Mouse (Mus musculus) CH12.LX (cell line): ENCODE data around the gene Ubxn4. TPM values are rescaled to one million over a fixed set of nuclear protein-coding genes. Genes with fewer than 3 reads are reported as not detected.
"Not testable (repeated sequence)": the region's sequence is repeated elsewhere in the genome, so short reads cannot be mapped to it uniquely, and the experiment has no call there.

ENCODE experiments used
- DNase-seq: peaks from one replicate; pipeline ENCODE4 v3.0.0-alpha.2; 2013; ENCODE audit errors: extremely low read depth
- H3K27ac ChIP-seq: 2 replicates; pipeline ENCODE4 v1.5.1; 2012; ENCODE audit warnings: low read depth, mild to moderate bottlenecking, control low read depth, moderate library complexity; ENCODE audit not compliant: insufficient read depth
- H3K27me3 ChIP-seq: replicated peaks from 2 replicates; pipeline ENCODE3; 2012; ENCODE audit warnings: inconsistent platforms
- H3K36me3 ChIP-seq, 2 experiments: replicated peaks in 1 of 2; 2 replicates each; pipeline versions ENCODE3 to v1.6.1; 2012; ENCODE audit warnings: inconsistent platforms in 1 of 2, low read length in 1 of 2, mild to moderate bottlenecking in 1 of 2, mixed read lengths in 1 of 2, moderate library complexity in 1 of 2; ENCODE audit not compliant: control insufficient read depth in 1 of 2, insufficient read depth in 1 of 2
- H3K4me1 ChIP-seq, 2 experiments: 2 replicates each; pipeline ENCODE4 v1.6.1; 2012; ENCODE audit warnings: inconsistent platforms in 1 of 2, moderate library complexity in 1 of 2; ENCODE audit not compliant: insufficient read depth in 2 of 2, control insufficient read depth in 1 of 2
- H3K4me2 ChIP-seq: 2 replicates; pipeline ENCODE4 v1.6.1; 2012; ENCODE audit warnings: low read depth, mild to moderate bottlenecking, control low read depth; ENCODE audit not compliant: poor library complexity, insufficient read depth, severe bottlenecking
- H3K4me3 ChIP-seq, 3 experiments: fragments of 150-350 bp in 1 of 3; sonication (generic) in 1 of 3; replicated peaks in 1 of 3; 2 replicates each; pipeline versions ENCODE3 to v1.5.1; 2011 to 2012; ENCODE audit warnings: low read depth in 2 of 3, low read length in 2 of 3, mild to moderate bottlenecking in 2 of 3, moderate library complexity in 2 of 3, control low read depth in 1 of 3, improper control_type of control experiment in 1 of 3, inconsistent platforms in 1 of 3, mixed read lengths in 1 of 3; ENCODE audit not compliant: poor library complexity in 1 of 3
- H3K79me2 ChIP-seq: replicated peaks from 2 replicates; pipeline ENCODE4 v1.6.1; 2012; ENCODE audit warnings: mild to moderate bottlenecking, moderate library complexity; ENCODE audit not compliant: control insufficient read depth, poor library complexity, insufficient read depth, severe bottlenecking; ENCODE audit errors: extremely low read depth
- H3K9ac ChIP-seq: 2 replicates; pipeline ENCODE4 v1.6.1; 2012; ENCODE audit warnings: low read depth, mild to moderate bottlenecking, control low read depth, moderate library complexity; ENCODE audit not compliant: insufficient read depth
- H3K9me3 ChIP-seq: replicated peaks from 2 replicates; pipeline ENCODE3; 2012; ENCODE audit warnings: low read length, inconsistent platforms, mixed read lengths
- CHD2 ChIP-seq: IDR thresholded peaks from 2 replicates; pipeline ENCODE4 v1.6.1; 2011; ENCODE audit warnings: low read length, improper control_type of control experiment
- ELF1 ChIP-seq: IDR thresholded peaks from 2 replicates; pipeline ENCODE4 v1.6.1; 2014; ENCODE audit warnings: low read depth, mild to moderate bottlenecking, inconsistent platforms, low read length, improper control_type of control experiment
- EP300 ChIP-seq: IDR thresholded peaks from 2 replicates; pipeline ENCODE4 v1.6.1; 2011; ENCODE audit warnings: low read length, improper control_type of control experiment
- ETS1 ChIP-seq: conservative IDR thresholded peaks from 2 replicates; pipeline ENCODE4 v1.6.1; 2012; ENCODE audit warnings: low read depth, mild to moderate bottlenecking, inconsistent platforms, low read length, improper control_type of control experiment, moderate library complexity
- GABPA ChIP-seq: IDR thresholded peaks from 2 replicates; pipeline ENCODE4 v1.6.1; 2012; ENCODE audit warnings: low read depth, low read length, improper control_type of control experiment, inconsistent platforms; ENCODE audit not compliant: insufficient replicate concordance
- IRF4 ChIP-seq: IDR thresholded peaks from 2 replicates; pipeline ENCODE4 v1.6.1; 2014; ENCODE audit warnings: low read depth, mild to moderate bottlenecking, inconsistent platforms, low read length, improper control_type of control experiment
- KAT2A ChIP-seq: IDR thresholded peaks from 2 replicates; pipeline ENCODE4 v1.6.1; 2012; ENCODE audit warnings: low read length, improper control_type of control experiment, inconsistent platforms; ENCODE audit not compliant: insufficient replicate concordance
- MAFK ChIP-seq: IDR thresholded peaks from 2 replicates; pipeline ENCODE4 v1.6.1; 2011; ENCODE audit warnings: low read length, improper control_type of control experiment; ENCODE audit not compliant: insufficient replicate concordance
- MAX ChIP-seq: IDR thresholded peaks from 2 replicates; pipeline ENCODE4 v1.6.1; 2011; ENCODE audit warnings: low read length, improper control_type of control experiment
- MEF2A ChIP-seq: IDR thresholded peaks from 2 replicates; pipeline ENCODE4 v1.6.1; 2014; ENCODE audit warnings: low read depth, mild to moderate bottlenecking, inconsistent platforms, low read length, improper control_type of control experiment, borderline replicate concordance
- MYC ChIP-seq: IDR thresholded peaks from 2 replicates; pipeline ENCODE4 v1.6.1; 2011; ENCODE audit warnings: low read depth, mild to moderate bottlenecking, improper control_type of control experiment, low read length
- POLR2A ChIP-seq: IDR thresholded peaks from 2 replicates; pipeline ENCODE4 v1.6.1; 2011; ENCODE audit warnings: low read depth, mild to moderate bottlenecking, improper control_type of control experiment, low read length
- SMC3 ChIP-seq: IDR thresholded peaks from 2 replicates; pipeline ENCODE4 v1.6.1; 2011; ENCODE audit warnings: low read depth, low read length, improper control_type of control experiment
- TBP ChIP-seq: conservative IDR thresholded peaks from 2 replicates; pipeline ENCODE4 v1.6.1; 2011; ENCODE audit warnings: low read depth, low read length, improper control_type of control experiment
- TCF12 ChIP-seq: IDR thresholded peaks from 2 replicates; pipeline ENCODE4 v1.6.1; 2014; ENCODE audit warnings: low read depth, mild to moderate bottlenecking, inconsistent platforms, low read length, improper control_type of control experiment
- USF1 ChIP-seq: IDR thresholded peaks from 2 replicates; pipeline ENCODE4 v1.6.1; 2014; ENCODE audit warnings: low read depth, mild to moderate bottlenecking, inconsistent platforms, low read length, improper control_type of control experiment
- USF2 ChIP-seq: conservative IDR thresholded peaks from 2 replicates; pipeline ENCODE4 v1.6.1; 2011; ENCODE audit warnings: low read depth, low read length, improper control_type of control experiment
- ZC3H11A ChIP-seq: IDR thresholded peaks from 2 replicates; pipeline ENCODE4 v1.6.1; 2012; ENCODE audit warnings: low read depth, mild to moderate bottlenecking, inconsistent platforms, low read length, improper control_type of control experiment
- dilution Hi-C: fragments of 300-500 bp; cut with MboI; formaldehyde crosslinking; loops from 2 replicates; pipeline ENCODE4 v1.14.3; 2020; ENCODE audit warnings: low sequenced_read_pairs; ENCODE audit not compliant: extremely low pct_unique_long_range_greater_than_20kb, extremely low pct_ligation_motif_present
- in situ Hi-C: fragments of 300-500 bp; cut with MboI; formaldehyde crosslinking; loops from 3 replicates; pipeline ENCODE4 v1.14.3; 2019; ENCODE audit warnings: low sequenced_read_pairs, low pct_ligation_motif_present, low pct_unique_long_range_greater_than_20kb, mixed read lengths
- polyA plus RNA-seq: library from polyadenylated mRNA; unstranded; fragments of >175 nt; gene quantifications from 2 replicates; pipeline ENCODE4 v1.2.1, GENCODE M21; 2012; ENCODE audit warnings: low read depth; ENCODE audit not compliant: insufficient read length
- total RNA-seq, 2 experiments: library from RNA; depleted of rRNA; stranded (reverse); fragments of 300-350 nt in 1 of 2; fragments of >200 nt in 1 of 2; gene quantifications; 2 replicates each; pipeline ENCODE4 v1.2.3; 2012 to 2014

Gene Ubxn4
- total and polyA plus RNA-seq, 3 experiments = 38.7 to 110 (median 41.5) TPM

DNA sequence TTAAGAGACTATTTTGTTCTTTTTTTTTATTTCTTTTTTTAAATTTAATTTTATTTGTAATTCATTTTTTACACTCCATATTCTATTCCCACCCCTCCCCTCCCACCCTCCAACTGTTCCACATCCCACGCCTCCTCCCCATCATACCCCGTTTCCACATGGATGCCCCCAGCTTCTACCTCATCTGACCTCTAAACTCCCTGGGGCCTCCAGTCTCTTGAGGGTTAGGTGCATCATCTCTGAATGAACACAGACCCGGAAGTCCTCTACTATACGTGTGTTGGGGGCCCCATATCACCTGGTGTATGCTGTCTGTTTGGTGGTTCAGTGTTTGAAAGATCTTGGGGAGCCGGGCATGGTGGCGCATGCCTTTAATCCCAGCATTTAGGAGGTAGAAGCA is 75.5 kb downstream of the Ubxn4 start:
- H3K36me3 ChIP-seq = peaks cover 0 to 12% of the 10 kb centered on the region in 2 experiments
- peak; percentile 38 for DNase-seq
- H3K79me2 ChIP-seq, H3K4me3 ChIP-seq, H3K4me2 ChIP-seq, dilution Hi-C loops, H3K9me3 ChIP-seq, in situ Hi-C loops, H3K27ac ChIP-seq, H3K27me3 ChIP-seq, H3K9ac ChIP-seq: not testable (repeated sequence)
- peak; percentile 75 for TF ChIP-seq ELF1
- TF ChIP-seq ETS1 = 0 out of 2 replicates have a peak, but pooled peaks have one; percentile 14
- peaks cover 0 to 42% of the 10 kb centered on the region in 2 experiments; a peak in 3 of 4 replicates for H3K4me1 ChIP-seq

DNA sequence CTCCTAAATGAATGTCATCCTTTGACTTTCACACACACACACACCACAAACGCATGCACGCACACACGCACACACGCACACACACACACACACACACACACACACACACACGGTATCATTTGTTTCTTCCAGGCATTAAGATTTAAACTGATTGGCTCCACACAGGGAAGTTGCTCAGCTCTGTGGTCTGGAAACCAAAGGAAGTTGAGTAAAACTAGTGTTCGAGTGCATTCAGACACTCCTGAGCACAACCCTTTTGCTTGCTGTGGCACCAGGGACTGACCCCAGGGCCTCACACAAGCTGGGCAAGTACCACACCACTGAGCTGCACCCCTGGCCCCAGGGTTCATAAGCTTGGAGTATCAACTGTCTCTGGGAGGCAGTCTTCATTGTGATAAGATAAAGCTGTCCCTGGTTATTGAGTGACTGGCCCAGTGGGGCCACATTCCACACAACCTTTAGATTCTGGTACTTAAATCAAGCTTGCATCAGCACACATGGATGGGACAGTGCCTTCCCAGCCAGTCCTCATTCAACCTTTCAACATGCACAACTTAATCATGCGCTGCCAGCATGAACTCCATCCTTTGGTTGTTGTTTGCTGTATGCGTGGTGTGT is 79.4 kb downstream of the Ubxn4 start:
- no peaks in the 10 kb centered on the region for H3K79me2 ChIP-seq
- H3K36me3 ChIP-seq = peaks cover 9 to 33% of the 10 kb centered on the region in 2 experiments
- dilution Hi-C loops = no loop called here
- no peak for DNase-seq
- in situ Hi-C loops = no loop called here
- TF ChIP-seq EP300 (no peak), ZC3H11A (no peak), KAT2A (no peak), TBP (no peak), TCF12 (no peak), SMC3 (no peak), USF2 (no peak), MAFK (no peak), USF1 (no peak), GABPA (no peak), CHD2 (no peak), MYC (no peak), MAX (no peak), IRF4 (no peak), POLR2A (no peak), MEF2A (no peak)
- H3K9me3 ChIP-seq = no peaks in the 10 kb centered on the region
- no peak overlapping the region for H3K27ac ChIP-seq
- no peaks in the 10 kb centered on the region for H3K27me3 ChIP-seq
- no peak overlapping the region for H3K4me2 ChIP-seq
- H3K4me1 ChIP-seq = peaks cover 0 to 33% of the 10 kb centered on the region in 2 experiments; a peak in 3 of 4 replicates
- no peak overlapping the region for H3K4me3 ChIP-seq
- H3K9ac ChIP-seq = no peak overlapping the region
